Mouse (Mus musculus) brain, embryonic 14.5 days (tissue): ENCODE measurements around the gene Smim1.

Experiments
- CTCF ChIP-seq: fragments of 200-500 bp; IDR thresholded peaks from 2 replicates; pipeline ENCODE4 v1.5.1; 2012; ENCODE audit warnings: inconsistent platforms, mild to moderate bottlenecking, moderate library complexity, borderline replicate concordance; ENCODE audit not compliant: insufficient read depth, insufficient read length; ENCODE audit errors: extremely low read depth
- POLR2A ChIP-seq: fragments of 200-500 bp; IDR thresholded peaks from 2 replicates; pipeline ENCODE4 v1.6.1; 2012; ENCODE audit warnings: mild to moderate bottlenecking, inconsistent platforms, borderline replicate concordance; ENCODE audit not compliant: poor library complexity, insufficient read depth, insufficient read length, severe bottlenecking; ENCODE audit errors: extremely low read depth

GRCm38 (mm10) chr4:154023754-154024601, 2.1 kb downstream of the Smim1 start:
- TF ChIP-seq POLR2A, result no peak
- no peak for TF ChIP-seq CTCF
